Mouse (Mus musculus): ENCODE measurements around the gene Hbb-bs.

- TF ChIP-seq GATA1 (IDR thresholded peaks at IDR 0.05; ENCODE audit: borderline replicate concordance, low read length) (no peak), POLR2AphosphoS5 (IDR thresholded peaks at IDR 0.05; ENCODE audit: insufficient replicate concordance, low read depth, low read length) (no peak)
These were observed 21.0 kb downstream of the Hbb-bs start for GRCm38 (mm10) chr7:103806856-103807255.

All from G1E (cell line).